Comparison of ENCODE assay signal across 8 mouse cellular contexts in the genomic region with DNA sequence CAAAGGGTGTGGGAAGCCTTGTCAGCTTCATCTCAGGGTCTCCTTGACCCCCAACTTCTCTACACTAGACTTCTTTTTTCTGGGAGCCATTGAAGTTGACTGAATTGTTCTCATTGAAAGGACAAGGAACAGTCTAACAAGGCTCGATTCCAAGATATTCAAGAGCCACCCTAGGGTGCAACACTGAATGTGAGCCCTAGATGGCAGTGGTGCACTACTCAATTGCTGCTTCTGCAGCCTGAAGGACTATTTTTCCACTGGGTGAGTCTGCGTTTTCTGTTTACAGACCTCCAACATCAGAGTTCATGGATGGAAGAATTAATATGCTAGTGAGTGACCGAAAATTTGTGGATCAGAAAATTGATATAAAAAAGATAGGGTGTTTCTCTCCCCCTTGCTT.
DNase-seq lines count a peak whose midpoint lies in the region; ATAC-seq and TF ChIP-seq lines count a peak whose summit lies in the region.
"Not testable (repeated sequence)": the region's sequence is repeated elsewhere in the genome, so short reads cannot be mapped to it uniquely, and the experiment has no call there.

No protein-coding gene starts in this region.

- ATAC-seq in midbrain, embryonic 11.5 days (ENCODE audit: low FRiP score), result not testable (repeated sequence)

- H3K4me3 ChIP-seq in midbrain, embryonic 11.5 days (ENCODE audit: low read depth, low read length); spleen, adult 2 months (ENCODE audit: extremely low read depth, insufficient read depth, insufficient read length): not testable (repeated sequence)

- not testable (repeated sequence) for H3K4me1 ChIP-seq in midbrain, embryonic 11.5 days (ENCODE audit: control insufficient read depth, insufficient read depth, low read length); spleen, adult 2 months (ENCODE audit: control insufficient read depth, insufficient read depth, insufficient read length)

- H3K27me3 ChIP-seq in midbrain, embryonic 11.5 days (ENCODE audit: control insufficient read depth, insufficient read depth, low read length); spleen, adult 2 months (ENCODE audit: control insufficient read depth, insufficient read depth, low read length): not testable (repeated sequence)

- TF ChIP-seq CTCF in spleen, adult 2 months (IDR thresholded peaks at IDR 0.05; ENCODE audit: extremely low read depth, insufficient read depth, insufficient read length, insufficient replicate concordance), result peak; percentile 22; the same call in 1 of the 2 replicates

- peak; percentile 8 for DNase-seq in A20 (ENCODE audit: low read depth, low spot score)
- DNase-seq in adrenal gland, adult 2 months, result peak; percentile 52
- peak; percentile 31 to 33 for DNase-seq in cerebellum, postnatal 36 days
- DNase-seq in gastrocnemius, postnatal 14 days, result peak; percentile 35
- DNase-seq in kidney, adult 8-10 months, result peak; percentile 19 to 72
- peak; percentile 2 to 64 for DNase-seq in left cerebral cortex, adult 9 months (ENCODE audit: low spot score in 2 of 2)
- DNase-seq in midbrain, embryonic 11.5 days (ENCODE audit: low spot score, missing footprints), result peak; percentile 79
- DNase-seq in spleen, adult 2 months (ENCODE audit: low read depth in 1 of 2, low spot score in 2 of 2), result peak in 1 of 2 experiments; percentile 16

- WGBS in midbrain, embryonic 11.5 days, result 56% methylated on average over 3 of the region's 3 CpGs
- 44% methylated on average over 3 of the region's 3 CpGs for WGBS in spleen, adult 2 months

- not testable (repeated sequence) for H3K4me2 ChIP-seq in midbrain, embryonic 11.5 days

- not testable (repeated sequence) for H3K9me3 ChIP-seq in midbrain, embryonic 11.5 days (ENCODE audit: control insufficient read depth, low read length)

- not testable (repeated sequence) for TF ChIP-seq POLR2A in spleen, adult 2 months (IDR thresholded peaks at IDR 0.05; ENCODE audit: low read depth, low read length)

- H3K36me3 ChIP-seq in midbrain, embryonic 11.5 days (ENCODE audit: control insufficient read depth, insufficient read depth, low read length); spleen, adult 2 months (ENCODE audit: control insufficient read depth, insufficient read depth, low read length): not testable (repeated sequence)

- intact Hi-C loops in gastrocnemius, postnatal 14 days (cut with DNase I; ENCODE audit: low total_unique reads), result not testable (repeated sequence)

- H3K27ac ChIP-seq in midbrain, embryonic 11.5 days (ENCODE audit: low read depth, low read length); spleen, adult 2 months (ENCODE audit: insufficient read depth, low read length): not testable (repeated sequence)

- not testable (repeated sequence) for H3K9ac ChIP-seq in midbrain, embryonic 11.5 days (ENCODE audit: low read length)
